ENCODE assay signal across 1 mouse cellular context in the genomic region with DNA sequence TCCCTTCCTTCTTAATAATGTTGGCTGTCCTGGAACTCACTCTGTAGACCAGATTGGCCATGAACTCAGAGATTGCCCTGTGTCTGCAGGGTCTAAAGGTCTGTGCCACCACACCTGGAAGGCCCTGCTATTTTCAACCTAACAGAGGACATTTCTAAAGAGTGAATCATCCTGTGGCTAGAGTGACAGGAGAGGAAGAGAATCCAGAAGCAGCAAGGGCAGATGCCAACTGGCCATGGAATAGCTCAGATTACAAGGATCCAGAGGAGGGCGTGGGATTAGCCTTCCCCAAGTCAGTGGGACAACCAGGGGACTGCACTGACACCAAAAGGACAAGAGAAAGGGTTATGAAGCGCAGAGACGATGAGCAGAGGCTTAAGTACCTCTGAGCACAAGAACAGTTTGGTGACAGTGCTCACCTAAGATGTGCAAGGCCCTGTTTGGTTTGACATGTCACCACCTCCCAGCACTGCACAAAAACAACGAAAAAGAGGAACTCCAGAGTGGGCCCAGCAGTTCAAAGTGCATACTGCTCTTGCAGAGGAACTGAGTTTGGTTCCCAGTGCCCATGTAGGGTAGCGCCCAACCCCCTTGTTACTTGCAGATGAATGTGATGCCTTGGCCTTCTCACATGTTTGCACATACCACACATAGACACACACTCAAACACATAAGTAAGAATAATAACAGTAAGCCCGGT.
TF ChIP-seq lines count a peak whose summit lies in the region.

No protein-coding gene starts in this region.

TF ChIP-seq in MEL, 35 proteins besides CTCF, POLR2A, EP300 and RAD21 (continued from another document):
- no peak for TF ChIP-seq ZMIZ1 (IDR thresholded peaks at IDR 0.05; ENCODE audit: low read depth, low read length)
- TF ChIP-seq ELF1 (IDR thresholded peaks at IDR 0.05; ENCODE audit: low read depth, low read length) = peak; percentile 36; the same call in 1 of the 2 replicates
- peak; percentile 62; the same call in 1 of the 2 replicates for TF ChIP-seq ETS1 (IDR thresholded peaks at IDR 0.05; ENCODE audit: low read depth, low read length)
- no peak for TF ChIP-seq E2F4 (IDR thresholded peaks at IDR 0.05; ENCODE audit: borderline replicate concordance, low read depth, low read length)
- TF ChIP-seq CHD2 (IDR thresholded peaks at IDR 0.05; ENCODE audit: low read length) = peak; percentile 11; the same call in 1 of the 2 replicates
- no peak for TF ChIP-seq CHD1 (IDR thresholded peaks at IDR 0.05; ENCODE audit: low read depth, low read length)
- TF ChIP-seq MEF2A (IDR thresholded peaks at IDR 0.05; ENCODE audit: extremely low read depth, insufficient replicate concordance, low read depth, low read length, poor library complexity, severe bottlenecking) = no peak
- peak; percentile 56; the same call in 1 of the 2 replicates for TF ChIP-seq BHLHE40 (IDR thresholded peaks at IDR 0.05; ENCODE audit: borderline replicate concordance, low read depth, low read length)
- TF ChIP-seq ZC3H11A (IDR thresholded peaks at IDR 0.05; ENCODE audit: low read depth, low read length) = no peak
- no peak for TF ChIP-seq POLR2AphosphoS5 (IDR thresholded peaks at IDR 0.05; ENCODE audit: borderline replicate concordance, low read depth, low read length)
- no peak for TF ChIP-seq MYB (IDR thresholded peaks at IDR 0.05; ENCODE audit: low read depth, low read length)
- TF ChIP-seq GATA1 (IDR thresholded peaks at IDR 0.05; ENCODE audit: low read depth, low read length) = no peak
- TF ChIP-seq SIN3A (IDR thresholded peaks at IDR 0.05; ENCODE audit: low read length) = peak; percentile 81
- no peak for TF ChIP-seq MAX (IDR thresholded peaks at IDR 0.05; ENCODE audit: low read length)
- no peak for TF ChIP-seq UBTF (IDR thresholded peaks at IDR 0.05; ENCODE audit: borderline replicate concordance, insufficient read depth, low read depth, low read length)
- TF ChIP-seq TAL1 (IDR thresholded peaks at IDR 0.05; ENCODE audit: low read length) = no peak
- peak; percentile 58; the same call in 1 of the 2 replicates for TF ChIP-seq RCOR1 (IDR thresholded peaks at IDR 0.05; ENCODE audit: low read depth, low read length)
- TF ChIP-seq MYC (IDR thresholded peaks at IDR 0.05; ENCODE audit: low read depth, low read length) = 0 out of 2 replicates have a peak, but pooled peaks have one; percentile 32
- no peak for TF ChIP-seq MAFK (IDR thresholded peaks at IDR 0.05; ENCODE audit: borderline replicate concordance, low read depth, low read length)
- TF ChIP-seq NELFE (IDR thresholded peaks at IDR 0.05; ENCODE audit: low read depth, low read length) = no peak
- no peak; the same call in 1 of the 2 replicates for TF ChIP-seq ZKSCAN1 (IDR thresholded peaks at IDR 0.05; ENCODE audit: low read depth, low read length)
- TF ChIP-seq MXI1 (IDR thresholded peaks at IDR 0.05; ENCODE audit: low read depth, low read length) = peak; percentile 63
- peak; percentile 54; the same call in 1 of the 2 replicates for TF ChIP-seq HCFC1 (IDR thresholded peaks at IDR 0.05; ENCODE audit: low read depth, low read length)
- 0 out of 2 replicates have a peak, but pooled peaks have one; percentile 41 for TF ChIP-seq JUND (IDR thresholded peaks at IDR 0.05; ENCODE audit: low read depth, low read length)
- TF ChIP-seq USF1 (IDR thresholded peaks at IDR 0.05; ENCODE audit: low read depth, low read length) = no peak
- no peak for TF ChIP-seq GABPA (IDR thresholded peaks at IDR 0.05; ENCODE audit: low read depth, low read length)
- TF ChIP-seq SMC3 (IDR thresholded peaks at IDR 0.05; ENCODE audit: low read depth, low read length) = no peak
- no peak for TF ChIP-seq KAT2A (conservative IDR thresholded peaks at IDR 0.05; ENCODE audit: low read depth, low read length)
